Mouse (Mus musculus) kidney, postnatal 4 days (tissue): Measurements from ENCODE around the gene Wbp1.
A peak's percentile ranks its signal among the peaks of the same experiment; 100 is the strongest.

Experiments used
- DNase-seq, 2 experiments: peaks; one replicate each; pipeline ENCODE4 v3.0.0; 2021; ENCODE audit warnings: mixed read lengths in 2 of 2

The Wbp1 gene

DNA sequence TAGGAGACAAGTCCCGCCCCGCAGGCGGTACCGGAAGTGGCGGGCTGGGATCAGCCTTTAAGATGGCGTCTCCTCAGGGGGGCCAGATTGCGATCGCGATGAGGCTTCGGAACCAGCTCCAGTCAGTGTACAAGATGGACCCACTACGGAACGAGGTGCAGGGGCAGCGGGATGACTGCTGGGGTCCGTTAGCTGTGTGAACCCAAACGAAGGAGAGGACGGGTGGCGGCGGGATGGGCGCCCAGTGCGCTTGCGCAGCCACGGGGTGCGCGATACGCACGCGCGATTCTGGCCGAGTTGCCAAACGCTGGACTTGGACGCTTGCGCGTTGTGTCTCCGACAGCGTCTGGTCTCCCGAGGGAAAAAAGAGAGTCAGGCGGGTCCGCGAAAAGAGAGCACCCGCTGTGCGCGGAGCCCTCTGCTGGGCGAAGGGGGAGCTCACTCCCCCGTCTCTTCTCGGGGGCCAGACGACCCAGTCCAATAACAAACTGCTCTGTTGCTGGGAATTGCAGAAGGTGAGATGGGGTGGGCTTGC lies 43.0 kb downstream of the Wbp1 start:
- DNase-seq: peak; percentile 100

DNA sequence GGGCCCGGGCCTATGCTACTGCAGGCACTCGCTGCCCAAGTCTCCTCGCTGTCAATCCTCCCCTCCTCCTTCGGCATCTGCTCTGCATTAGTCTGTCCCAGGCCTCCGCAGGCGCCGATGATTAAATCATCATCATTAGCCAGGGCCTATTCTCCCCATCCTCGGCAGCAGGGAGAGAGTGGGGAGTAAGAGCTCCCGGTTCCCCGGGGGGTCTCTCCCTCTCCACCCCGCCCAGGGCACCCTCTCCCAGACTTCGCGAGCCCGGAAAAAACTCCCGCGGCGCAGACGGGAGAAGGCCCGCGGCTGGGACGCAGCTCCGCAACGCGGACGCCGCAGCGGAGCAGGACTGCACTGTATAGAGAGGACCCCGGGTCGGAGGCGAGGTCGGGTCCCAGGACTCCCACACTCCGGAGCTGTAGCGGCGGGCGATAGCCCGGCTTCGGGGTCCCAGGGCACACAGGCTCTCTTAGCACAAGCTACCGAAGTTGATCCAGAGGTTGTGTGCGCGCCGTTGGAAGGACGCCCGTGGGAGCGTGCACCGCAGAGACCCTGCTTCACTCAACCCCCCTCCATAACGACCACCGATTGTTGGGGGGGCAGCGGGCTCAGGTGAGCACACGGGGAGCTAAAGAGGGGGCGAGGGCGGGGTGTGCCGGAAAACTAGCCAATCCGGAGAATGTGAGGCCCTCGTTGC lies 43.6 kb downstream of the Wbp1 start, which contains the start of gene Pcgf1:
TSS of gene Pcgf1 (plus strand) at position 240 of the 694 bp plus-strand sequence.
- peak in 1 of 2 experiments; percentile 67 for DNase-seq

DNA sequence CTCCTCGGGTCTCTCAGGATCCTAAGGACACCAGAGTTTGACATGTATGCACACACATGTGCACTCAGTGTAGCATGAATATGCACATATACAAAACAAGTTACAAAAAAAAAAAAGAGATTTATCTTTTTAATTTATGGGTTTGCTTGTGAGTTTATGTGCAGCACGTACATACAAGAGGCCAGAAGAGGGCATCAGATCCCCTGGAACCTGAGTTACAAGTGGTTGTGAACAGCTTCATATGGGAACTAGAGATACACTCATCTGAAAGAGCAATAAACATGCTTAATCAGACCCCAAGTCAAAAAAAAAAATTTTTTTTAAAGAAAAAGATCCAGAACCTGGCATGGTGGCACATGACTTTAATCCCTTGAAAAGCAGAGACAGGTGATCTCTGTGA lies 46.4 kb downstream of the Wbp1 start:
- DNase-seq: peak in 1 of 2 experiments; percentile 37

DNA sequence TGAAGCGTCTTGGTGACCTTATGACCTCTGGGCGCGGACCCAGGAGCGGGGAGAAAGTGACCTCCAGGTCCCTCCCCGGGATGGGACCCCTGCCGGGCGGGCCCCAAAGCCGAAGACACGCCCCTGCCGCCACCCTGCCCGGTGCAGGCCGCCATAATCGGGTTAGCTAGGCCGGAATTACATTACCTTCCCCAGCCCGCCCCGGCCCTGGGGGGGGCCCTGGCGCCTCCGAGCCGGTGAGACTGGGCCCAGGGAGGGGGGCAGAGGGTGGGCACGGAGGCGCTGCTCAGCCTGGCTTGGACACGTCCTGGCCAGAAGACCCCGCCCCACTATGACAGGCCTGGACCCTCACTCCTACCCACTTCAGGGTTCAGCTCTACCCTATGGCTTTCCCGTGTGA lies 50.1 kb downstream of the Wbp1 start:
- no peak for DNase-seq

DNA sequence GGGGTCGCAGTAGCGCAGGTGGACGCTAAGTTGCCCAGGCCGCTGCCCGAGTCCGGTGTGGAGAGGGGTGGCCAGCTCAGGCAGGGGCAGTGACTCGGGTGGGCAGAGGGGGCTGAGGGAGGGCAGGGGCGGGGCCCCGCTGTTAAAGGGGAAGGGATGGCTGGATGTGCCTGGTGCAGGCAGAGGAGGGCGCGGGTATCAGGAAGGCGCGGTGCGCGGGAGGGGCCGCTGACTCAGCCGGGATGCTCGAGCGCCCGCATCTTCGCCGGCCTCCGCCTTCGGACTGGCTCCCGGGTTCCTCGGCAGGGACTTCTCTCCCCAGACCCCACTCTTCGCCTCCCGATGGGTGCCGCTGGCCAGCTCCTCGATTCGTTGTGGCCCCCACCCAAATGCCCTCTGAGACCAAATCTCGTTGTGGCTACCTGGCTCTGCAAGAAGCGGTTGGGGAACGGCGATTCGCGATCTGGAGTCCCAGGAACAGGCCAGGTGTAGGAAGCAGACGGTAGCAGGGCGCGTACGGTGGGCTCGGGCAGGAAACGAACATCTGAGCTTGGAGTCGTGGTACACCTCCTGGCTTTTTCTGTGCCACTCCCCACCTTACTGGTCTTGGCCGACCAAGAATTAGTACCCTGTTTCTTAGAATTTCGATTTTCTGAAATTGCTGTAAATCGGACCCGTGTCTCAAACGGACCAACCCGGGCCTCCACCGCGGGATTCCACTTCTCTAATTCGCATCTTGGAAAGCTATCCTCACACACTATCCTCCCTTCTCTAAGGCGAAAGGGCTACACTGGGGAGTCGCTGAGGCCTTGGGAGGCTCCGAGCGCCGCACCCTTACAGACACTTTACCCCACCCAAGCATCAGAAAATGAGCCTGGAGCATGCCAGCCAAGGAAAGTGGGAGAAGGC lies 50.8 kb downstream of the Wbp1 start:
- DNase-seq: peak; percentile 46 to 71

DNA sequence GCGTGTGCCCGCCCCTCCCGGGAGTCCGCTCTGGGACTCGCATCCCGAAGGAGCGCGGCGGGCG lies 51.3 kb downstream of the Wbp1 start, which contains the start of gene Tlx2:
TSS of gene Tlx2 (minus strand) at position 47 of the 64 bp plus-strand sequence.
- DNase-seq: no peak

DNA sequence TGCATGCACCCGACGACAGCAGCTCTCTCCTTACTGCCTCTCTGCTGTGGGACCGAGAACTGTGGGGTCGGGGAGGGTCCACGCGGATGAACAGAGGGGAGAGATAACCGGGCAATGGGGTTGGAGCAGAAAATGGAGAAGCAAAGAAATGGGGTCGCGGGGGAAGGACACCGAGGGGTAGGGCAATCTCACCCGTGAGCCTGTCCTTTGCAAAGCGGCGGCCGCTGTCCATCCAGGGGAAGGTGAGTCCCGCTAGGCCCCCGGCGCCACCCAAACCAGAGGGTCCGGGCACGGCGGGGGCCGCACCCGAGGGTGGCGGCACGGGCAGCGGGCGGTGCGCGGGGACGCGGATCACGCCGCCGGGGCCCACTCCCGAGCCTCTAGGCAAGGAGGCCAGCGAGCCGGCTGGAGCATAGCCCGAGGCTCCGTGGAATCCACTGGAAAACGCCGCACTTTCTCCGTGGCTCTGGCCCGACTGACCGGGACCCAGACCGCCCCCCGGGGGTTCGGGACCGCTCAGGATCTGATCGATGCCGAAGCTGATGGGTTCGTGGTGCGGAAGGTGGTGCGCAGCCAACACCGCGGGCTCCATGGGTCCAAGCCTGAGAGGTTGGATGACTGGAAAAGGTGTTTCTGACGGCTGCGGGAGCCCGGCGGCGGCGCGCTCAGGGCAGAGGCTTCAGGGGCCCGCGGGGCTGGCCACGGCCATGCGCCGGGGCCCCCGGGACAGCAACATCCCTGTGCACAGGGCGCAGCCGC lies 51.7 kb downstream of the Wbp1 start:
- peak in 1 of 2 experiments; percentile 47 for DNase-seq
